In genomic region chr19:44304419-44304818, GRCm38 (mm10) we compare ENCODE assay signal across 20 mouse cellular contexts. TPM values are rescaled to one million over a fixed set of nuclear protein-coding genes. Genes with fewer than 3 reads are reported as not detected.
A peak's percentile ranks its signal among the peaks of the same experiment; 100 is the strongest.
DNase-seq lines count a peak whose midpoint lies in the region; ATAC-seq and TF ChIP-seq lines count a peak whose summit lies in the region.
"Had no signal": no experiment of that assay in that cellular context is flagged by ENCODE, and none has a peak within 500 bp of the region (broad histone marks: within the 10 kb centered on the region; RNA-seq: fewer than 3 reads in every experiment).

No protein-coding gene starts in this region.

- H3K9me3 ChIP-seq in heart, embryonic 10.5 days = no peaks in the 10 kb centered on the region
- H3K9me3 ChIP-seq in lung, embryonic 14.5 days (ENCODE audit: low read depth, low read length) = no peaks in the 10 kb centered on the region
- H3K9me3 ChIP-seq: limb, embryonic 13.5 days; liver, embryonic 15.5 days had no signal

- no peak overlapping the region for H3K27ac ChIP-seq in heart, embryonic 10.5 days
- no peak overlapping the region for H3K27ac ChIP-seq in lung, embryonic 14.5 days (ENCODE audit: low read depth)
- H3K27ac ChIP-seq in olfactory bulb, adult 2 months (ENCODE audit: insufficient read depth, low read depth, low read length) = peak overlapping the region; percentile 9
- H3K27ac ChIP-seq: limb, embryonic 13.5 days; liver, embryonic 15.5 days had no signal

- H3K9ac ChIP-seq in lung, embryonic 14.5 days = no peak overlapping the region
- H3K9ac ChIP-seq: limb, embryonic 13.5 days; liver, embryonic 15.5 days had no signal

- H3K36me3 ChIP-seq in heart, embryonic 10.5 days = peaks cover 88% of the 10 kb centered on the region
- H3K36me3 ChIP-seq in lung, embryonic 14.5 days (ENCODE audit: insufficient read depth) = peaks cover 92% of the 10 kb centered on the region

- no peaks in the 10 kb centered on the region for H3K27me3 ChIP-seq in heart, embryonic 10.5 days (ENCODE audit: insufficient read depth, poor library complexity, severe bottlenecking)
- H3K27me3 ChIP-seq in lung, embryonic 14.5 days (ENCODE audit: insufficient read depth, low read length) = no peaks in the 10 kb centered on the region
- H3K27me3 ChIP-seq: limb, embryonic 13.5 days; liver, embryonic 15.5 days had no signal

- peak; percentile 58 for DNase-seq in heart, embryonic 10.5 days (ENCODE audit: low spot score)
- no peak for DNase-seq in heart, adult 11 months
- DNase-seq in lung, embryonic 14.5 days = peak; percentile 3
- DNase-seq in lung, postnatal 4 days = no peak
- peak; percentile 40 for DNase-seq in testis, postnatal 10 days (ENCODE audit: low spot score)
- no peak for DNase-seq in testis, postnatal 14 days (ENCODE audit: low spot score)
- DNase-seq in left cerebral cortex, adult 9 months (ENCODE audit: low spot score in 2 of 2) = no peak
- DNase-seq: adrenal gland, postnatal 36 days; B cell, adult 2 months; gastrocnemius, postnatal 25 days; kidney, postnatal 10 days; midbrain, embryonic 14.5 days; thymus, postnatal 36 days had no signal

- H3K4me3 ChIP-seq in heart, embryonic 10.5 days = no peak overlapping the region
- H3K4me3 ChIP-seq in lung, embryonic 14.5 days (ENCODE audit: low read depth, low read length) = no peak overlapping the region
- H3K4me3 ChIP-seq in olfactory bulb, adult 2 months (ENCODE audit: insufficient read depth, low read depth, low read length) = no peak overlapping the region
- H3K4me3 ChIP-seq: erythroblast, embryonic 14.5 days; limb, embryonic 13.5 days; liver, embryonic 15.5 days had no signal

- 89% methylated on average over 10 of the region's 10 CpGs for WGBS in heart, embryonic 10.5 days
- 80% methylated on average over 10 of the region's 10 CpGs for WGBS in lung, embryonic 14.5 days
- 44% methylated on average over 10 of the region's 10 CpGs for WGBS in olfactory bulb, adult 2 months

- peaks cover 16% of the 10 kb centered on the region for H3K4me1 ChIP-seq in heart, embryonic 10.5 days
- H3K4me1 ChIP-seq in lung, embryonic 14.5 days (ENCODE audit: insufficient read depth) = peaks cover 11% of the 10 kb centered on the region
- H3K4me1 ChIP-seq in olfactory bulb, adult 2 months (ENCODE audit: control insufficient read depth, insufficient read depth, low read length) = peaks cover 40% of the 10 kb centered on the region

- ATAC-seq in lung, embryonic 14.5 days (ENCODE audit: insufficient read depth) = no peak
- ATAC-seq: forebrain, embryonic 14.5 days; inflammation-experienced regulatory T-cells, adult 6 months had no signal

- no peak for TF ChIP-seq CTCF in lung, embryonic 14.5 days (IDR thresholded peaks at IDR 0.05; ENCODE audit: low read depth)
- TF ChIP-seq CTCF in olfactory bulb, adult 2 months (IDR thresholded peaks at IDR 0.05; ENCODE audit: insufficient read depth, low read depth, low read length) = no peak

- no peak for TF ChIP-seq POLR2A in olfactory bulb, adult 2 months (IDR thresholded peaks at IDR 0.05; ENCODE audit: insufficient read depth, low read depth, low read length)

- H3K4me2 ChIP-seq in lung, embryonic 14.5 days = no peak overlapping the region
- H3K4me2 ChIP-seq: limb, embryonic 13.5 days; liver, embryonic 15.5 days had no signal

RNA-seq across cellular contexts. Expression of gene Scd2, which starts 10.9 kb away (rescaled TPM):
- polyA plus RNA-seq in heart, embryonic 10.5 days (2016; fragmentation: Nextera tagmentation; extraction: Ambion mirVana) = 195 and 207 TPM in 2 replicates
- 248 and 257 TPM in 2 replicates for polyA plus RNA-seq in lung, embryonic 14.5 days (2014; fragmentation: Nextera tagmentation; extraction: Ambion mirVana)
- polyA plus RNA-seq in olfactory bulb, adult 2 months (2012; ENCODE audit: insufficient read depth, insufficient read length, low replicate concordance, missing spikeins) = 299 and 337 TPM in 2 replicates

RNA-seq across cellular contexts. Expression of gene Scd4, which starts 28.5 kb away (rescaled TPM):
- 0.06 and 0.16 TPM in 2 replicates for polyA plus RNA-seq in heart, embryonic 10.5 days (2016; fragmentation: Nextera tagmentation; extraction: Ambion mirVana)
- 0.15 TPM in 1 of 2 replicates, not detected in the other for polyA plus RNA-seq in lung, embryonic 14.5 days (2014; fragmentation: Nextera tagmentation; extraction: Ambion mirVana)
- not detected in 2 replicates for polyA plus RNA-seq in olfactory bulb, adult 2 months (2012; ENCODE audit: insufficient read depth, insufficient read length, low replicate concordance, missing spikeins)
- polyA plus RNA-seq: embryonic facial prominence, embryonic 11.5 days; erythroblast, embryonic 14.5 days; liver, embryonic 15.5 days had no signal

Comparison
In these comparisons a context has a peak if more than half of its experiments do, and no peak if none do; other contexts are left out.
1. DNase-seq: peak in heart, embryonic 10.5 days (single experiment), lung, embryonic 14.5 days (single experiment) and testis, postnatal 10 days (single experiment); none in heart, adult 11 months (single experiment), lung, postnatal 4 days (0 of 2), testis, postnatal 14 days (single experiment) and left cerebral cortex, adult 9 months (0 of 2).